Comparison of ENCODE assay signal across 9 mouse cellular contexts in genomic region chr9:62295006-62295698, GRCm38 (mm10). TPM values are rescaled to one million over a fixed set of nuclear protein-coding genes. Genes with fewer than 3 reads are reported as not detected.
DNase-seq lines count a peak whose midpoint lies in the region; ATAC-seq lines count a peak whose summit lies in the region.
"Had no signal": no experiment of that assay in that cellular context is flagged by ENCODE, and none has a peak within 500 bp of the region (broad histone marks: within the 10 kb centered on the region; RNA-seq: fewer than 3 reads in every experiment).

No protein-coding gene starts in this region.

- H3K4me2 ChIP-seq in forebrain, embryonic 13.5 days: no peak overlapping the region
- H3K4me2 ChIP-seq: neural tube, embryonic 13.5 days had no signal

- H3K27ac ChIP-seq in forebrain, embryonic 10.5 days: no peak overlapping the region
- H3K27ac ChIP-seq in forebrain, embryonic 13.5 days: no peak overlapping the region
- H3K27ac ChIP-seq: neural tube, embryonic 13.5 days had no signal

- WGBS in forebrain, embryonic 10.5 days: 37% methylated on average over 7 of the region's 7 CpGs
- WGBS in forebrain, embryonic 13.5 days: 28% methylated on average over 7 of the region's 7 CpGs

- H3K4me1 ChIP-seq in forebrain, embryonic 10.5 days: peaks cover 15% of the 10 kb centered on the region
- peaks cover 16% of the 10 kb centered on the region for H3K4me1 ChIP-seq in forebrain, embryonic 13.5 days
- H3K4me1 ChIP-seq: neural tube, embryonic 13.5 days had no signal

- peak; percentile 65 for DNase-seq in forebrain, embryonic 10.5 days (ENCODE audit: extremely low spot score, low spot score)
- DNase-seq in cerebellum, postnatal 36 days: peak; percentile 87 to 92
- peak; percentile 84 for DNase-seq in layer of hippocampus, adult 9-11 months
- peak; percentile 67 to 86 for DNase-seq in lung, postnatal 4 days
- DNase-seq in spleen, adult 18-20 months: peak; percentile 41 to 76

- no peaks in the 10 kb centered on the region for H3K27me3 ChIP-seq in forebrain, embryonic 10.5 days (ENCODE audit: poor library complexity, severe bottlenecking)
- no peaks in the 10 kb centered on the region for H3K27me3 ChIP-seq in forebrain, embryonic 13.5 days
- H3K27me3 ChIP-seq: neural tube, embryonic 13.5 days had no signal

- H3K9me3 ChIP-seq in forebrain, embryonic 10.5 days: no peaks in the 10 kb centered on the region
- H3K9me3 ChIP-seq in forebrain, embryonic 13.5 days (replicated peaks): no peaks in the 10 kb centered on the region
- H3K9me3 ChIP-seq: neural tube, embryonic 13.5 days had no signal

- H3K36me3 ChIP-seq in forebrain, embryonic 10.5 days (replicated peaks): no peaks in the 10 kb centered on the region
- H3K36me3 ChIP-seq in forebrain, embryonic 13.5 days (ENCODE audit: poor library complexity, severe bottlenecking): no peaks in the 10 kb centered on the region
- H3K36me3 ChIP-seq: neural tube, embryonic 13.5 days had no signal

- ATAC-seq in forebrain, embryonic 13.5 days: no peak
- peak; percentile 40 for ATAC-seq in activated CD4-positive, CD25-positive, alpha-beta regulatory T cell, adult 4 months
- peak; percentile 37; the same call in 1 of the 2 replicates for ATAC-seq in granulocyte monocyte progenitor cell, adult 5-6 weeks (replicated peaks; ENCODE audit: poor library complexity, severe bottlenecking)

- H3K9ac ChIP-seq in forebrain, embryonic 13.5 days: no peak overlapping the region
- H3K9ac ChIP-seq: neural tube, embryonic 13.5 days had no signal

- no peak overlapping the region for H3K4me3 ChIP-seq in forebrain, embryonic 10.5 days
- no peak overlapping the region for H3K4me3 ChIP-seq in forebrain, embryonic 13.5 days
- H3K4me3 ChIP-seq: neural tube, embryonic 13.5 days had no signal

RNA-seq across cellular contexts. Expression of gene Spesp1, which starts 13.1 kb away (rescaled TPM):
- 0.05 TPM in 1 of 2 replicates, not detected in the other for polyA plus RNA-seq in forebrain, embryonic 10.5 days (2016; fragmentation: Nextera tagmentation; extraction: Ambion mirVana)
- not detected in 2 replicates for polyA plus RNA-seq in forebrain, embryonic 13.5 days (2015; fragmentation: Nextera tagmentation; extraction: Ambion mirVana)
- polyA plus RNA-seq in activated CD4-positive, CD25-positive, alpha-beta regulatory T cell, adult 4 months (2017; shearing (Covaris generic)): not detected
- total RNA-seq in granulocyte monocyte progenitor cell, adult 5-6 weeks (2014; fragmentation: Nextera tagmentation): not detected in 2 replicates
- not detected in 2 replicates for total RNA-seq in granulocyte monocyte progenitor cell, adult 5-6 weeks (2017)
- polyA plus RNA-seq: neural tube, embryonic 13.5 days had no signal

RNA-seq across cellular contexts. Expression of gene Anp32a, which starts 45.9 kb away (rescaled TPM):
- polyA plus RNA-seq in forebrain, embryonic 10.5 days (2016; fragmentation: Nextera tagmentation; extraction: Ambion mirVana): 224 and 281 TPM in 2 replicates
- polyA plus RNA-seq in forebrain, embryonic 13.5 days (2015; fragmentation: Nextera tagmentation; extraction: Ambion mirVana): 254 and 256 TPM in 2 replicates
- polyA plus RNA-seq in activated CD4-positive, CD25-positive, alpha-beta regulatory T cell, adult 4 months (2017; shearing (Covaris generic)): 100 to 1,000 TPM; 108 to 132 TPM
- 212 and 423 TPM in 2 replicates for total RNA-seq in granulocyte monocyte progenitor cell, adult 5-6 weeks (2014; fragmentation: Nextera tagmentation)
- total RNA-seq in granulocyte monocyte progenitor cell, adult 5-6 weeks (2017): 721 and 833 TPM in 2 replicates
